Mouse (Mus musculus) bone marrow macrophage, adult 2 months (primary cell): ENCODE measurements around the gene Ptprcap. TPM values are rescaled to one million over a fixed set of nuclear protein-coding genes. Genes with fewer than 3 reads are reported as not detected.

Experiments used
- H3K27ac ChIP-seq: 2 replicates; pipeline ENCODE4 v1.5.1; 2012; ENCODE audit warnings: low read depth, low read length; ENCODE audit not compliant: insufficient read depth
- H3K4me1 ChIP-seq: 2 replicates; pipeline ENCODE4 v1.6.1; 2012; ENCODE audit warnings: low read length; ENCODE audit not compliant: control insufficient read depth, insufficient read depth
- H3K4me3 ChIP-seq: 2 replicates; pipeline ENCODE4 v1.5.1; 2012; ENCODE audit warnings: mild to moderate bottlenecking, low read length, moderate library complexity; ENCODE audit not compliant: insufficient read depth
- CTCF ChIP-seq: IDR thresholded peaks from 2 replicates; pipeline ENCODE4 v1.5.1; 2012; ENCODE audit warnings: low read depth, mild to moderate bottlenecking, low read length, moderate library complexity
- POLR2A ChIP-seq: IDR thresholded peaks from 2 replicates; pipeline ENCODE4 v1.6.1; 2012; ENCODE audit warnings: mild to moderate bottlenecking, low read depth, low read length, borderline replicate concordance
- polyA plus RNA-seq: library from polyadenylated mRNA; stranded (reverse); fragments of >200 nt; gene quantifications from 2 replicates; pipeline ENCODE4 v1.2.4, GENCODE M21; 2012; ENCODE audit not compliant: missing spikeins, insufficient read depth, insufficient read length

The Ptprcap gene
- polyA plus RNA-seq, 1 experiment = 2.3 TPM

GRCm38 (mm10) chr19:4146366-4147021 lies 6.9 kb upstream of the Ptprcap start:
- Histone ChIP-seq H3K4me3 (no peak overlapping the region), H3K27ac (peak overlapping the region; percentile 67), H3K4me1 (peaks cover 54% of the 10 kb centered on the region)
- TF ChIP-seq POLR2A (no peak), CTCF (no peak)

GRCm38 (mm10) chr19:4147022-4147405 lies 6.4 kb upstream of the Ptprcap start:
- no peak for TF ChIP-seq POLR2A
- Histone ChIP-seq H3K27ac (peak overlapping the region; percentile 67), H3K4me1 (peaks cover 54% of the 10 kb centered on the region), H3K4me3 (no peak overlapping the region)

- Histone ChIP-seq H3K27ac (peak overlapping the region; percentile 67), H3K4me1 (peaks cover 54% of the 10 kb centered on the region), H3K4me3 (0 out of 2 replicates have a peak overlapping the region, but pooled peaks have one; percentile 13)
- TF ChIP-seq POLR2A = no peak
- no peak for TF ChIP-seq CTCF
These were observed 5.5 kb upstream of the Ptprcap start for GRCm38 (mm10) chr19:4147782-4148490.

- Histone ChIP-seq H3K4me1 (peaks cover 51% of the 10 kb centered on the region), H3K27ac (peak within 1 kb of the TSS; percentile 67)
- no peak for TF ChIP-seq POLR2A
- TF ChIP-seq CTCF = no peak
These were observed 5.0 kb upstream of the Ptprcap start, which contains the start of gene Coro1b for GRCm38 (mm10) chr19:4148491-4148806. TSS of gene Coro1b (plus strand) at chr19:4148619.

GRCm38 (mm10) chr19:4148819-4149218 lies 4.6 kb upstream of the Ptprcap start:
- TF ChIP-seq CTCF (no peak), POLR2A (no peak)
- H3K4me1 ChIP-seq = peaks cover 47% of the 10 kb centered on the region
- H3K27ac ChIP-seq = peak overlapping the region; percentile 57
- H3K4me3 ChIP-seq = peak overlapping the region; percentile 60

More at GRCm38 (mm10) chr19:4148491-4148806, 5.0 kb upstream of the Ptprcap start, which contains the start of gene Coro1b:
- peak within 1 kb of the TSS; percentile 60 for H3K4me3 ChIP-seq

- H3K4me3 ChIP-seq = peak overlapping the region; percentile 60
- no peak for TF ChIP-seq CTCF
- no peak for TF ChIP-seq POLR2A
- no peak overlapping the region for H3K27ac ChIP-seq
- peaks cover 43% of the 10 kb centered on the region for H3K4me1 ChIP-seq
These were observed 4.1 kb upstream of the Ptprcap start for GRCm38 (mm10) chr19:4149283-4149682.

GRCm38 (mm10) chr19:4149764-4150461 lies 3.5 kb upstream of the Ptprcap start:
- peak overlapping the region; percentile 60 for H3K4me3 ChIP-seq
- no peak for TF ChIP-seq CTCF
- TF ChIP-seq POLR2A = no peak
- H3K27ac ChIP-seq = no peak overlapping the region
- H3K4me1 ChIP-seq = peaks cover 37% of the 10 kb centered on the region

- TF ChIP-seq CTCF (no peak), POLR2A (no peak)
- Histone ChIP-seq H3K27ac (no peak overlapping the region), H3K4me3 (no peak overlapping the region), H3K4me1 (peaks cover 29% of the 10 kb centered on the region)
These were observed 2.6 kb upstream of the Ptprcap start for GRCm38 (mm10) chr19:4150567-4151487.

GRCm38 (mm10) chr19:4151488-4151860 lies 1.9 kb upstream of the Ptprcap start:
- TF ChIP-seq CTCF = no peak
- TF ChIP-seq POLR2A = no peak
- Histone ChIP-seq H3K27ac (no peak overlapping the region), H3K4me3 (no peak overlapping the region), H3K4me1 (peaks cover 24% of the 10 kb centered on the region)
